In the genomic region with DNA sequence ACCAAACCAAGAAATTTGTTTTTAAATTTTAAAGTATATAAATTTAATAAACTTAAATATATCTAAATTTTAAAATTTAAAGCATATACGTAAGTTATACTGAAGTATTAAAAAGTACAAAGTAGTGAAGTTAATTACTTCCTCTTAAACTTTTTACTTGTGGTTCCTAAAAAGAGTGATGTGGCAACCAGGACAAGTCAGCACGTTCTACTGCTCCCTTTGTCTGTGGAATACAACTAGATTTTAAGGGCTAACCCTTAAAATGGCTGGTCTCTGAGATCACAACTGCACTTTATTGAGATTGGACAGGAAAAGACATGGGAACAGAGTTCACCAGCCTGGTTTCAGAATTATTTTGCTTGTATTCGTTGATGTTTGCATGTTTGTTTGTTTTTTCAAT, we compare ENCODE assay signal across 20 mouse cellular contexts.
"Had no signal": no experiment of that assay in that cellular context is flagged by ENCODE, and none has a peak within 500 bp of the region (broad histone marks: within the 10 kb centered on the region; RNA-seq: fewer than 3 reads in every experiment).

No protein-coding gene starts in this region.

- DNase-seq: kidney, adult 2 months; kidney, postnatal 10 days; kidney, postnatal 36 days; left cerebral cortex, postnatal 4 days; liver, postnatal 0 days; lung, embryonic 14.5 days; midbrain, embryonic 14.5 days; right cerebral cortex, adult 18-20 months; right cerebral cortex, postnatal 14 days; right cerebral cortex, postnatal 4 days; thymus, postnatal 25 days had no signal

- H3K27ac ChIP-seq: kidney, embryonic 15.5 days; limb, embryonic 12.5 days; limb, embryonic 15.5 days; liver, embryonic 14.5 days; macrophage; neural tube, embryonic 12.5 days; neural tube, embryonic 15.5 days; stomach, postnatal 0 days had no signal

- H3K4me3 ChIP-seq: kidney, embryonic 15.5 days; limb, embryonic 12.5 days; limb, embryonic 15.5 days; neural tube, embryonic 12.5 days; neural tube, embryonic 15.5 days had no signal

- ATAC-seq: liver, postnatal 0 days; lung, postnatal 0 days had no signal

- H3K4me1 ChIP-seq: kidney, embryonic 15.5 days; limb, embryonic 12.5 days; limb, embryonic 15.5 days; neural tube, embryonic 12.5 days; neural tube, embryonic 15.5 days had no signal
